Mouse (Mus musculus): ENCODE results near the gene Bcan.
A peak's percentile ranks its signal among the peaks of the same experiment; 100 is the strongest.

Gene Bcan

DNA sequence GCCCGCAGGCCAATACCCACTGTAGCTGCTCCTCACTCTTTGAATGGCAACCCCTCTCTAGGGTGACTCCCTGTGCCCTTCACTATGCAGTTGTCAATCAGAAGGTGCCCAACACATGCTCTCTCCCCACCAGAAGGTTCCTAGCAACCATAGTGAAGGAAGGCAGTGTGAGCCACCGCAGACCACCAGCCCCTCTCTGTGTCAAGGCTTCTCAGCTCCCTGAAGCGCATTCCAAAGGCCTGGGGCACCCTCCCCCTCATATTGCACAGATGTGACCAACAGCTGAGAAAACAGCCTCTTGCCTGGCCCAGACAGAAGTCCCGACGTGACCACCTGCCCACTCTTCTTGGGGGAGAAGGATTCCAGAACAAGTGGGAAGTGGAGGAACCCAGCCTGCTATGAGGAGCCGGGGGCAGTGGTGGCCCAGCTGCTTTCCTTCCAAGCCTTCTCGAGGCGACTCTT, 27.8 kb downstream of the Bcan start:
- no peak for DNase-seq (ENCODE audit: low spot score in 2 of 2)

- DNase-seq (ENCODE audit: low spot score in 2 of 2), result no peak
These were observed 28.4 kb downstream of the Bcan start for GRCm38 (mm10) chr3:87971489-87972202.

DNA sequence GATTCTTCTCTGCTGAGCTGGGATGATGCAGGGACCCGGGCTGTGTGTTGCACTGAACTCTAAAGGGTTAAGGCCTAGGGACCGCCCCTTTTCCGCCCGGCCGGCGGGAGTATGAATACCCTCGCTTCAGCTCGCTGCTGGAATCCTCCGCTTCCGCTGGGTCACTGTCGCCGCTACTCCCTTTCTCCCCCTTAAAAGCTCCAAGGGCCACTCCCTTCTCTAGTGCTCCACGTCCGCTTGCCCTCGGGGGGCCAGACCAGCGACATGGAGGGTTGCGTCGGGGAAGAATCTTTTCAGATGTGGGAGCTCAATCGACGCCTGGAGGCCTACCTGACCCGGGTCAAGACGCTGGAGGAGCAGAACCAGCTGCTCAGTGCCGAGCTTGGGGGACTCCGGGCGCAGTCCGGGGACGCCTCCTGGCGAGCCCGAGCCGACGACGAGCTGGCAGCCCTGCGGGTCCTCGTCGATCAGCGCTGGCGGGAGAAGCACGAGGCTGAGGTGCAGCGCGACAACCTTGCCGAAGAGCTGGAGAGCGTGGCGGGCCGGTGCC, 29.0 kb downstream of the Bcan start, which contains the start of gene Nes:
TSS of gene Nes (plus strand) at position 140 of the 550 bp plus-strand sequence.
- DNase-seq (ENCODE audit: low spot score in 2 of 2), result no peak

- peak in 1 of 2 experiments; percentile 59 for DNase-seq (ENCODE audit: low spot score in 2 of 2)
These were observed 29.7 kb downstream of the Bcan start for GRCm38 (mm10) chr3:87970184-87970938.

DNA sequence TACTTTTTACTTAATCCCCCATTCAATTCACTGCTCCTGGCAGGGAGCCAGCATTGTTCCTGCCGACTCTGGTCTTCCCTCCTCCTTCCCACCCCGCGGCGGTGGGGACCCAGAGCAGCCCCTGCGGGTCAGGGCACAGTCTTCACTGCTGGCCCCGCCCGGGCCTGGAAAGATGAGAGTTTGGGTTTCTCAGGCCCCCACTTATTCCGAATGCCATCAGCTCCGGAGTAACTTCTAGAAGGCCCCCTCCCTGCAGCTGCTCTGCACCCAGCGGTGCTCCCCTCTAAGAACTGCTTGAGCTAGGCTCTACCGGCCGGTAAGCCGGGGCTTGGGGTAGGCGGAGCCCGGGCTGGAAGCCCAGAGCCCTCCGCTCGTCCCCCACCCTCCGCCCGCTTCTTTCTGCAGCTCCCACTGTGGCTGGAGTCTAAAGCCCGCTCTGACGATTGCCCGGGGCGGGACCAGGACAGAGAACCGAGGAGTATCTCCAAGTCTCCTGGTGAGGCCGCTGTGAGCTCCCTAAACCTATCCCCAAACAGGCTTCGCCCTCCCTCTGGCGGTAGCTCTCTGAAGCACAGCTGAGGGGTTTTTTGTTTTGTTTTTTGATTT, 39.3 kb downstream of the Bcan start:
- DNase-seq (ENCODE audit: low spot score in 2 of 2), result peak; percentile 75 to 77

- DNase-seq (ENCODE audit: low spot score in 2 of 2), result no peak
These were observed 39.8 kb downstream of the Bcan start for GRCm38 (mm10) chr3:87960191-87960585.

DNA sequence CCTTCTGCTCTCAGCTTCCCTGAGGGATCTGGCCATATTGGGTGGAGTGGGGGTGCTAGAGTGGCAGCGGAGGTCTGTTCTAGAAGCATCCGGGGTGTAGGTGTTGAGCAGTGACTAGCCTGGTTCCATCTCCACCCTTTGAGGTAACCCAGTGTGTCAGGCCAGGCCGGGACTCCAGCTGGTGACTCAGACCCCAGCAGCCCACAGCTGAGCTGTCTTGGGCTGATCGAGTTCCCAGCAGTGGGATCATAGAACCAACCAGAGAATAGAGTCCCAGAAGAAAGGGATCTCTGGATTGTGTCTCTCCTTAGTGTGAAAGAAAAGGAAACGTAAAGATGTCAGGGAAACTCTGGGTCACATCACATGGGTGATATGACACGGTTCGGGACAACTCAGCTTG, 40.7 kb downstream of the Bcan start:
- DNase-seq (ENCODE audit: low spot score in 2 of 2), result no peak

DNA sequence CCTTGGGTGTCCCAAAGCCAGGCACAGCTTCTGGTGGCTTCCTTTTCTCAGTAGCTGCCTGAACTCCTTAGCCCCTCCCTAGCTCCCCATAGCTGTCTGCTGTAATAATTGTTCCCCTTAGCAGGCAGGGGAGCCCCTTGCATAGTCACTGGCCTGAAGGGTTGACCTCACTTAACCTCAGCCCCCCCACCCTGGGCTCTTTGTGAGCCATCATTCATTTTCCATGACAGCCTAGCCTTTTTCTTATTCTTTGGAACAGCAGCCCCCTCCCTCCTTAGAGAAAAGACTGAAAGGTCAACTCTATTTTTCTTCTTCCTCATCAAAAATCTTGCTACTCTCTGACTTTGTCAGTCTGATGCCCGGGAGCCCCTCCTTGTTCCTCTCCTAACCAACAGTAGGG, 41.1 kb downstream of the Bcan start:
- no peak for DNase-seq (ENCODE audit: low spot score in 2 of 2)

- DNase-seq (ENCODE audit: low spot score in 2 of 2), result no peak
These were observed 41.6 kb downstream of the Bcan start for GRCm38 (mm10) chr3:87958476-87958875.

DNA sequence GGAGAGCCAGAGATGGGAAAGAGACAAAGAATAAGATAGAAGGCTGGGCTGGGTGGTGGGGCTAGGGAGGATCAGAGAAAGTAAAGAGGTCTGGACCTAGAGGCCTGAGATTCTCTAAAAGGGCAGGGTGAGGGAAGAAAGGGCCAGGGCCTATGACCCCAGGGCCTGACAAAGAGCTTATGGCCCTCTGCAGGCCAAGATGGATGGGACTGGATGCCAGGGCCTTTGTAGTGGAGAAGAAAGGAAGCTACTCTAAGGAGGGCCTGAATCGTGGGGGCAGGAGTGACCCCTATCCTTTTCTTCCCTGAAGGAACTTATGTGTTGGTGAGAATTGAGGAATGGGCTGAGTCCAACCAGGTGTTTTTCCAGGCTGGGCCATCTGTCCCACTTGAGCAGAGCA, 42.0 kb downstream of the Bcan start:
- DNase-seq (ENCODE audit: low spot score in 2 of 2), result no peak

GRCm38 (mm10) chr3:87952440-87952839, 47.6 kb downstream of the Bcan start:
- no peak for DNase-seq (ENCODE audit: low spot score in 2 of 2)

DNA sequence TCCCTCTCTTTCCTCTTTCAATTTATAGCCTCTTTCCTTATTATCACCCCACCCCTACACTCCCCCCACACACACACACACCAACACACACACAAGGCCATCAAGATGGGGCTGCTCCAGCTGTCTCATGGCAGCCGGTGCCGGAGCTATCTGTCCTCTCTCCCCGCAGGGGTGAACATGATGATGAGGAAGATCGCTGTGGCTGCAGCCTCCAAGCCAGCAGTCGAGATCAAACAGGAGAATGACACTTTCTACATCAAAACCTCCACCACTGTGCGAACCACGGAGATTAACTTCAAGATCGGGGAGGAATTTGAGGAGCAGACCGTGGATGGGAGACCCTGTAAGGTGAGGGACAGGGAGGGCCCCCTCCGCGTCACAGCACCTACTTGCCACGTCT, 48.1 kb downstream of the Bcan start:
- DNase-seq (ENCODE audit: low spot score in 2 of 2), result no peak

DNA sequence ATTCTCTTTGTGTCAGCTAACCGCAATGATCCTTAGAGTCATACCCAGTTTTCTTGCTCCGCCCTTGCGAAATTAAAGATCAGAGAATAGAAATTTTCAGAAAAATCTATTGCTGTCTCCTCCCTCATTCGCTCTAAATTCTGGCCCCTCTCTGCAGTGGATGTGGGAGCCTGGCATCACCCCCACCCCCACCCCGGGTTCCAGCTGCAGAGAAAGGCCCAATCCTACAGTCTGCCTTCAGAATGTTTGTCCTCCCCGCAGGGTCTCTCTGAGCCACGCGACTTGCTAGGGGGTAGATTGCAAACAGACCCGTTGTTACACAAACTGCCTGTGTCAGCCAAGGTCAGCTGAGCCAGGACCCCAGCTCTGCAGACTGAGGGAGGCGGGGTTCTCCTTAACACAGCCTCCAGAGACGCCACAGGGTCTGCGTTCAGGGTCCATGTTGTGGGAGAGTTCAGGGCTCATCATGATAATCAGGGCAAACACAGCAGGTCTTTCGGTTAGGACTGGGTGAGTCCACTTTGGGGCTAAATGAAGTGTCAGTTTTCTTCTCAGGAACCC, 50.0 kb downstream of the Bcan start:
- DNase-seq (ENCODE audit: low spot score in 2 of 2), result no peak

GRCm38 (mm10) chr3:87949266-87949954, 50.6 kb downstream of the Bcan start:
- DNase-seq (ENCODE audit: low spot score in 2 of 2), result no peak

- no peak for DNase-seq (ENCODE audit: low spot score in 2 of 2)
These were observed 51.4 kb downstream of the Bcan start, which contains the start of gene Crabp2 for GRCm38 (mm10) chr3:87948378-87949265. TSS of gene Crabp2 (plus strand) at chr3:87948666.

GRCm38 (mm10) chr3:87947811-87948199, 52.2 kb downstream of the Bcan start:
- no peak for DNase-seq (ENCODE audit: low spot score in 2 of 2)

DNA sequence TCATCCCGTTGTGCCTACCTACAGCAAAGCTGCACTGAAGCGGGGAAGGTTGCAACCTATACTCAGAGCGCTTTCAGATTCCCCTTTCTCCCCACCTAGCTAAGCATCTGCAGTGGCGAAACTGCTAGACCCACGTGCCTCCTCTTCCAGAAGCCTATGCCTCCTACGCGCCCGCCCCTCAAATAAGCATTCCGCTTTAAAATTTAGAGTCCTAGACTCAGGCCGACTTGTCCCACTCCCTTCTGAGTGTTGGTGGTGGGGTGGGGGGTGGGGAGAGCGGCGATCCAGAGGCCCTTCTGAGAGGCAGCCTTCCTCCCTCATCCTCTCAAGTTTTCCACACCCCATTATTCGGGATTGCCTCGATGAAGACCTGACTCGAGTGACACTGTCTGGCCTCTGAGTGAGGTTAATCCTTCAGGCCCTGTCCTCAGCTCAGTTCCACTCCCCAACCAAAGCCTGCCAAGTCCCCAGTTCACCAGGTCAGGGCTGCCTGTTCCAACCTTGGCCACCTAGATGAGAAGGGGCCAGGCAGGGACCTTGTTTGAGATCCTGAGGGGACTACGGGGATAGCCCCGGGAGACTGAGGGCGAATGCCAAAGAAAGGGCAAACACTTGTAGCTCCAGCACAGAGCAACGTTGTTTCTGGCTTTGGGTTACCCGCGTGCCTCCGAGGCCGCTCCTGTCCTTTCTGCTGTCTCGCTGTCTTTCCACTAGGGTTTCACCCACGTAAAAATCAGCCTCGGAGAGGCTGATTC, 52.8 kb downstream of the Bcan start:
- no peak for DNase-seq (ENCODE audit: low spot score in 2 of 2)

DNA sequence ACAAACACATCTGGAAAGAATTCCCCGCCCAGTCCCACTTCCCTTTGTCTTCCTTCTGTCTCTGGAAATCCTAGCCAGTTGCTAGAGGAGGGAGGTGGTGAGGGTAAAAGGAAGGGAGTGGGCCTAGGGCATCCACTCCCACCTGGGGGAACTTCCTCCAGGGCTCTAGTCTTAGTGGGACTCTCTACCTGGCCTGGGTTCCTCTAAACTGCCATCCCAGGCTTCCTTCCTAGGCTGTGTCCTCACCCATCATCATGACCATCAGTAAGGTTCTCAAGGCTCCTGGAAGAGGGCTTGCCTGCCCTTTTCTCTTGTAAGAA, 53.5 kb downstream of the Bcan start:
- DNase-seq (ENCODE audit: low spot score in 2 of 2), result no peak

- DNase-seq (ENCODE audit: low spot score in 2 of 2), result no peak
These were observed 54.1 kb downstream of the Bcan start for GRCm38 (mm10) chr3:87945781-87946540.

Measured in frontal cortex, postnatal 14 days (tissue).